Mouse (Mus musculus) monocyte, adult 5-6 weeks (primary cell): ENCODE data around the gene Cldn4. TPM values are rescaled to one million over a fixed set of nuclear protein-coding genes. Genes with fewer than 3 reads are reported as not detected.

Experiments
- ATAC-seq: fragments of 153-309, 156-312 bp; replicated peaks from 2 replicates; pipeline ENCODE4 v1.8.0; 2017; ENCODE audit warnings: mild to moderate bottlenecking; ENCODE audit not compliant: low TSS enrichment, insufficient number of reproducible peaks, severe bottlenecking, poor library complexity, low FRiP score
- total RNA-seq: library from RNA; stranded (forward); fragments of 200-1000, 200-491, 200-594 nt; gene quantifications from 3 replicates; pipeline ENCODE4 v1.2.3, GENCODE M21; 2017

Gene Cldn4
- total RNA-seq, result not detected in 3 replicates

GRCm38 (mm10) chr5:134946857-134947255 is at the start of gene Cldn4:
Cldn4 (minus strand) TSS chr5:134946934.
- ATAC-seq, result no peak

- no peak for ATAC-seq
Observed at GRCm38 (mm10) chr5:134992566-134992965, 45.8 kb upstream of the Cldn4 start.

- no peak for ATAC-seq
Observed at GRCm38 (mm10) chr5:134989741-134990140, 43.0 kb upstream of the Cldn4 start.

DNA sequence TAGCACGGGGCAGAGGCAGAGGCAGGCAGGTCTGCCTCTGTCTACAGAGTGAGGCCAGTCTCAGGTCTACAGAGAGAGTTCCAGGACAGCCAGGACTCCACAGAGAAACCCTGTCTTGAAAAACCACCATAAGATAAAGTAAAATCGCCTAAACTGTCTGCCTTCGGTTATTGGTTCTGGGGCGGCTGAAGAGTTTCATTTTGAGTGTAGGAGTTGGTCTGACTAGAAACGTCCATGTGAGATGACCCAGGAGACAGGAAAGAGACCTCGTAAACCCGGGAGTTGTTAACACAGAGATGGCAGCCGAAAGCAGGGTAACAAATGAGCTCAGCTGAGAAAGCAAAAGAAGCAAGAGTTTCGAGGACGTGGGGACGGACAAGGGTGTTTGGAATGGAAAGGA is 42.4 kb upstream of the Cldn4 start:
- no peak for ATAC-seq

DNA sequence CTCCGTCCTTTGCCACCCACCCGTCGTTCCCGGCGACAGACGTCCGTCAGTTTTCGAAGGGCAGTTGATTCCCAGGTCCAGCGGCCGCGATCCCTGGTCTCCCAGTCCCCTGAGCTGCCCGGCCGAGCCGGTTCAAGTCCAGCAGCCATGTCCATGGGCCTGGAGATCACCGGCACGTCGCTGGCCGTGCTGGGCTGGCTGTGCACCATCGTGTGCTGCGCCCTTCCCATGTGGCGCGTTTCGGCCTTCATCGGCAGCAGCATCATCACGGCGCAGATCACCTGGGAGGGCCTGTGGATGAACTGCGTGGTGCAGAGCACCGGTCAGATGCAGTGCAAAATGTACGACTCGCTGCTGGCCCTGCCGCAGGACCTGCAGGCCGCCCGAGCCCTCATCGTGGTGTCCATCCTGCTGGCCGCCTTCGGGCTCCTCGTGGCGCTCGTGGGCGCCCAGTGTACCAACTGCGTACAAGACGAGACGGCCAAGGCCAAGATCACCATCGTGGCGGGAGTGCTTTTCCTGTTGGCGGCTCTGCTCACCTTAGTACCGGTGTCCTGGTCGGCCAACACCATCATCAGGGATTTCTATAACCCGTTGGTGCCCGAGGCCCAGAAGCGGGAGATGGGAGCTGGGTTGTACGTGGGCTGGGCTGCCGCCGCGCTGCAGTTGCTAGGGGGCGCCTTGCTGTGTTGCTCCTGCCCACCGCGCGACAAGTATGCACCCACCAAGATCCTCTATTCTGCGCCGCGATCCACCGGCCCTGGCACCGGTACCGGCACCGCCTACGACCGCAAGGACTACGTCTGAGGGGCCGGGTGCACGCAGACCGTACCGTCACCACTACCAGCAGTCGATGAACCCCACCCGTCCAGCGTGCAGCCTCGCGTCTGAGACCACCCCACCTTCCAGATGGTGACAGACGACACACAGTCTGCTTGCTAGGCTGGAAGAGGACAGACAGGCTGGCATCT is 39.8 kb upstream of the Cldn4 start:
- ATAC-seq, result no peak

GRCm38 (mm10) chr5:134985633-134986297 is 39.0 kb upstream of the Cldn4 start, which contains the start of gene Cldn3:
Cldn3 (plus strand) TSS chr5:134986214.
- no peak for ATAC-seq

- ATAC-seq, result no peak
Observed at GRCm38 (mm10) chr5:134983771-134984170, 37.0 kb upstream of the Cldn4 start.

- no peak for ATAC-seq
Observed at GRCm38 (mm10) chr5:134983111-134983510, 36.4 kb upstream of the Cldn4 start.

- no peak for ATAC-seq
Observed at GRCm38 (mm10) chr5:134981149-134981548, 34.4 kb upstream of the Cldn4 start.

DNA sequence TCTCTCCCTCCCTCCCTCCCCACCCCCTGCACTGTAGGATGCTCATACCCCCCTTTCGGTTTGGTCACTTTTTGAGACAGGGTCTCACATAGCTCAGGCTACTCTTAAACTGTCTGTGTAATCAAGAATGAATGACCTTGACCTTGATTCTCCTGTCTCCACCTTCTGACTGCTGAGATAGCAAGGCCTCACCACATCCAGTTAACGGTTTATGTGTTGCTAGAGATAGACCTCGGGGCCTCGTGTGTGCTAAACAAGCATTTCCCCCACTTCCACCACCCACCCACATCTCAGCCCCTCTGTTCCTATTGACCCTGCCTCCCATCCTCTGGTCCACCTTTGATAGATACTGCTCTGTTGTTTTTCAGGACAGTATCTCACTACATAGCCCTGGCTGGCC is 31.1 kb upstream of the Cldn4 start:
- ATAC-seq, result no peak

DNA sequence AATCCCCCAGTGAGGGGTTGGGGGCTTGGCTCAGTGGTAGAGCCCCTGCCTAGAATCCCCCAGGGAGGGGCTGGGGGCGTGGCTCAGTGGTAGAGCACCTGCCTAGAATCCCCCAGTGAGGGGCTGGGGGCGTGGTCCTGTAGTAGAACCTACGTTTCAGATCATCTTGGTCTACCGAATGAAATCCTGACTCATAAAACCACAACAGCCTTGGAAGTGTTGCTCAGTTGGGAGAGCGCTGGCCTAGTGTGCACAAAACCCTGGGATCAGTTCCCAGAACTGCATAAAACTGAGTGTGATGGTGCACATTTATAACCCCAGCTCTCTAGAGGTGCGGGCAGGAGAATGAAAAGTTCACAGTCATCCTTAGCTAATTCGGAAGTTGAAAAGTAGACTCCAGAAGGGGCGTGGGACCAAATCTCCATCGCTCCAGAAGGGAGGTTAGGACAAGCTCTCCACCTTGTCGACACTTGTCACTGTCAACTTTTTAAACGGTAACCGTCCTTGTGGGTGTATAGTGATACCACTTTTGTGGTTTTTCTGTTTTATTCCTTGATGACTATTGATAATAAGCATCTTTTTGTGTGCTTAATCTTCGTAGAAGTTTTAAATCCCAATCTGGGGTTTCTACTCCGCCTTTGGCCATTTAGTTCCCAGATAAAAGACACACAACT is 30.0 kb upstream of the Cldn4 start:
- ATAC-seq, result no peak

DNA sequence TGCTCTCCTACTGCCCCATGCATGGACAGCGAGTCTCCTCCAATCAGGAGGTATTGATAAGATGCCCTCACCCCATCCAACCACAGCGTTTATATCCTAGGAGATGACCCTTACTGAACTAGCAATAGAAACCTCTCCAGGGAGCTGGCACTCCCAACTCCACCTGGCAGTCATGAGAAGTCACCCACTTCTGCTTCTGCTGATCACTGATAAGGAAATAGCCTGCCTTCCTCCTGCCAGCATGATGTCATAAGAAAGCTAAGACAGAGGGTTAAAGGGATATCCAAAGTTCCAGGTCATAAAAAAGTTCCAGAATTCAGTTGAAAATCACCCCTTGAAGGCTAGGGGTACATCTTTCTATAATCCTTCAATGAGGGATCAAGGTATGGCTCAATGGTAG is 29.4 kb upstream of the Cldn4 start:
- no peak for ATAC-seq

- ATAC-seq, result no peak
Observed at GRCm38 (mm10) chr5:134974921-134975320, 28.2 kb upstream of the Cldn4 start.

GRCm38 (mm10) chr5:134974294-134974693 is 27.6 kb upstream of the Cldn4 start:
- ATAC-seq, result no peak

GRCm38 (mm10) chr5:134973526-134973925 is 26.8 kb upstream of the Cldn4 start:
- ATAC-seq, result no peak

DNA sequence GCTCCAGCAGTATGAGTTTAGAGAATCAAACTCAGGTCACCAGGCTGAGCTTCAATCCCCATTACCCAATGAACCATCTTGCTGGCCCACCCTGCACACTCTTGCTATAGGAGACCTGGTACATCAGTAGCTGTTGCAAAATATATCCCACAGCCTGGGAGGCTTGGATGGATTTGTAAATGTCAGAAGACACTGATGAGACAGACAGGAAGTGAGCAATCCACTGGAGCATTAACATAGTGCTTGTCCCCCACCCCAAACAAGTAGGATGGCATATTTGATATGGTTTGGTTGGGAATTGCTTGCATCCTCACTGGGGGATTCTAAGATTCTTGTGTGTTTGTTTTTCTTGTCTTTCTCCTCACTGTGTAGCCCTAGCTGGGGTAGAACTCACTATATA is 26.3 kb upstream of the Cldn4 start:
- no peak for ATAC-seq

GRCm38 (mm10) chr5:134970671-134971070 is 23.9 kb upstream of the Cldn4 start:
- no peak for ATAC-seq

GRCm38 (mm10) chr5:134967164-134967944 is 20.6 kb upstream of the Cldn4 start:
- ATAC-seq, result no peak
